Mouse (Mus musculus) T-helper 2 cell (primary cell): ENCODE results near the gene Vtn.

ENCODE experiments used
- in situ Hi-C: fragments of 300-600 bp; cut with MboI, MseI; formaldehyde crosslinking; loops from one replicate; pipeline ENCODE4 v1.15.1; 2025; ENCODE audit warnings: high pct_unique_total_duplicates

Gene Vtn

DNA sequence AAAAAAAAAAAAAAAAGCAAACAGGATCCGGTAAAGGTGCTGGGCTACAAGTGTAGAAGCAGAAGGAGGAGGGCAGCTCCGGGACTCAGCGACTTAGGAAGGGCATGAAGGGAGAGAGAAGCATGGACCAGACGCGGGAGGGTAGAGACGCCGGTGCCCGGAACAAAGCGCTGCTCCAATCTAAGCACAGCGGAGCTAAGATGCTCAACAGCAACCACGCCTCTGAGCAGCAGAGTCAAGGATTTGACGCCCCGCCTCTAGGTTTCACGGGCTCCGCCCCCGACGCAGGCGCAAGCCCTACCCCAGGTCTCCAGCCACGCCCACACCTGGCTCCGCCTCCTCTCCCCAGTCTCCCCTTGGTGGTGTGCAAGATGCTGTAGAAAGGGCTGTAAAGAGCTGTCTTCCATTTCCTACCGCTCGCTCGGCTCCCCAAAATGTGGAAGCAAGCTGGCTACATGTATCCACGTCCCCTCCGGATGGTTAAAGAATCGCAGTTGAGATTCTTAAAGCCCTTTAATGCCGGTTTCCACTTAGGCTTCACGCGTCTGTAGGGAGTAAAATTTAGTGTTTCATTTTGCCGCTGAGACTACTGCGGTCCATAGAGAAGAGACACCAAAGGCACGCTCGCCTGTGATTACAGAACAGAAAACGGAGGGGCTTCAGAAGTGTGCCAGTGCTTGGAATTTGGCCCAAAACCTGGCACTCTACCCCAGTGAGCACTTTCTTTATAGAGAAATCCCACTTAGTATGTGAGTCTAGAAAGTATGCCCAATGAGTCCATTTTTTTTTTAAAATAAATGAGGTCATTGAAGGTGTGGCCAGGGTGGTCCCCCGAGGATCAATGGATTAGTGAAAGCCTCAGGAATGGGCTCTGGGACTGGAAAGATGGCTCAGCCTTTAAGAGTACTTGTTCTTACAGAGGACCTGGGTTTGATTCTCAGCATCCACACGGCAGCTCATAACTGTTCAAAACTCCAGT lies 1.1 kb upstream of the Vtn start, which contains the start of gene Sarm1:
Sarm1 (minus strand) TSS at position 211 of the 979 bp plus-strand sequence.
- in situ Hi-C loops, result no loop called here

- in situ Hi-C loops, result no loop called here
Measured at GRCm38 (mm10) chr11:78499543-78499942, 652 bp downstream of the Vtn start.

DNA sequence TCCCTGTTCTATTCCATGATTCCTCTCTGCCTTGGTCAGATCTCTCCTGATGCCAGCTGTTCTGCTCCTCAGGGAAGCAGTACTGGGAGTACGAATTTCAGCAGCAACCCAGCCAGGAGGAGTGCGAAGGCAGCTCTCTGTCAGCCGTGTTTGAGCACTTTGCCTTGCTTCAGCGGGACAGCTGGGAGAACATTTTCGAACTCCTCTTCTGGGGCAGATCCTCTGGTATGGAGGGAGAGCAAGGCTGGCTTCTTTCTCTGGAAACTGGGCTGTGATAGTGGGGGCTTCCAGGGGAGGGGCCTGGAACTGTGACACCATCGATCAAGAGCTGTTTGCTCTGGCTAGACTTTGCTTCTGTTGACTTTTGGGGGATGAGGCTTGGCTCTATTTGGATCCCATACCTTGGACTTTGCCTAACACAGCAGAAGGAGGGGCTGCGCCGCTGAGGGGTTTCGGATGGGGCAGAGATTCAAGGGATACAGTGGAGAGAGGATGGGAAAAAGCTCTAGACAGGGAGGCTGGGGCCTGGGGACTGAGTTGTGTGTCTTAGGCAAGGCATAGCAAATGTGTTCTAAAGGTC lies 1.8 kb downstream of the Vtn start:
- in situ Hi-C loops, result no loop called here

DNA sequence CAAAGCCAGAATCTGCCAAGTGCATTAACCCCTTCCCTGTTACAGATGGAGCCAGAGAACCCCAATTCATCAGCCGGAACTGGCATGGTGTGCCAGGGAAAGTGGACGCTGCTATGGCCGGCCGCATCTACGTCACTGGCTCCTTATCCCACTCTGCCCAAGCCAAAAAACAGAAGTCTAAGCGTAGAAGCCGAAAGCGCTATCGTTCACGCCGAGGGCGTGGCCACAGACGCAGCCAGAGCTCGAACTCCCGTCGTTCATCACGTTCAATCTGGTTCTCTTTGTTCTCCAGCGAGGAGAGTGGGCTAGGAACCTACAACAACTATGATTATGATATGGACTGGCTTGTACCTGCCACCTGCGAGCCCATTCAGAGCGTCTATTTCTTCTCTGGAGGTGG lies 2.6 kb downstream of the Vtn start:
- in situ Hi-C loops, result no loop called here

DNA sequence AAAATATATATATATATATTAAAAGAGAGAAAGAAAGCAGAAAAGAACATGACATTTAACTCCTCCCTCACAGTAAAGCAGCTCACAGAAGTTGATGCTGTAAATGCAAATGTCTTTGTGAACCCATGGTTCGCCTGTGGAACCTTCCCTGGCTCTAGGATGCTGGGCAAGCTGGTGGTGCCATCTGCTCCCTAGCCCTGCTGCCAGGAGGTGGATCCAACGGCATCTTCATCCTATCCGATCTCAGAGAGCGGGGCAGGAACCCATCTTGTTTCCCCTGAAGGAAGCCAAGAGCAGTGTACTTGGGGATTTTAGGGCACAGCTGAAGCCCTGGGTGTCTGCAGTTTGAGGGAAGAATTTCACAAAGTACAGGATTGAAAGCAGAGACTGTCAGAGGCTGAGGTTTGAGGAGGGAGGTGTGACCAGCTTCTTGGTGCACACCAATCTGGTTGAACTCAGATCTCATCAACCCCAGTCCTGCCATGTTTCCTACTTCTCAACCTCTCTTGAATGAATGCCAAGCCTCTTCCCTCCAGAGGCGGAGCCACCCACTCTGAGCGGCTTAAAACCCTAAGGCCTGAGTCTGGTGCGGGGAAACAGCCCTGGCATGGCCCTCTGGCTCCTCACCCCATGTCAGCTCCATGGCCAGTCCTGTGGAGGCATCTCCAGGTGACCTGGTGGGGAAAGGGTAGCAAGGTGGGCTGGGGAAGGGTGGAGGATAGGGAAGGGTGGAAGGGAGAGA lies 4.2 kb downstream of the Vtn start, which contains the start of gene Sebox:
Sebox (plus strand) TSS at position 539 of the 742 bp plus-strand sequence.
- in situ Hi-C loops, result no loop called here

- in situ Hi-C loops, result no loop called here
Measured at GRCm38 (mm10) chr11:78505430-78505829, 6.5 kb downstream of the Vtn start.

- in situ Hi-C loops, result no loop called here
Measured at GRCm38 (mm10) chr11:78509148-78509547, 10.3 kb downstream of the Vtn start.

- in situ Hi-C loops, result no loop called here
Measured at GRCm38 (mm10) chr11:78512025-78512957, 13.4 kb downstream of the Vtn start, which contains the start of the genes Tmem199 and Poldip2. Gene Tmem199 (minus strand): TSS chr11:78512172. Gene Poldip2 (plus strand): TSS chr11:78512193.

DNA sequence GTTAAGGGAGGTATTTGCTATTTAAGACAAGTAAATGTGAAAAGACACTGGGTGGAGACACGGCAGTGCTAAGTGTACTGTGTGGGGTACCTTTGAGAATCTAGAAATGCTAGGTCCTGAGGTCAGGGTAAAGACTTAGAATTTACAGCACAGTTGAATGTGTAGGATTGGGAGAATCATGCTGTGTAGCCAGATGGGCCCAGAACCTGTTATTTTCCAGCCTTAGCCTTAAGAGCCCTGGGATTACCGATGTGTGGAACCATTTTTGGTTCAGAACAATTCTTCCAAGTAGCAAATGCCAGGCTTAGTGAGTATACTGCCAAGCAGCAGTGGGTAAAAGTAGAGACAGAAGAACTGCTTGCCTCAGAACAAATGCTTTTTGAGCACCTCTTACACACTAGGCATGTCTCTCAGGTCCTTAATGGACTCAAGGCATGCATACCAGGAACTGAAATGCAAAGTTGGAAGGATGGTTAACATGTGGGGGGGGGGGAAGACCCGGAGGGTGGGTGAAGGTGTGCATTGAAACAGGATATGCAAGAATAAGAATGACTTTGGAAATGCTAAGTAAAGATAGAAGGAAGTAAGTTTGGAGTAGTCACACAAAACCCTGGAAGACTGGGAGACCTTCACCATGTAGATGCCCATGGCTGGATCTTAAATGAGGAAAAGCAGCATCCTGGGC lies 14.4 kb downstream of the Vtn start:
- in situ Hi-C loops, result no loop called here

DNA sequence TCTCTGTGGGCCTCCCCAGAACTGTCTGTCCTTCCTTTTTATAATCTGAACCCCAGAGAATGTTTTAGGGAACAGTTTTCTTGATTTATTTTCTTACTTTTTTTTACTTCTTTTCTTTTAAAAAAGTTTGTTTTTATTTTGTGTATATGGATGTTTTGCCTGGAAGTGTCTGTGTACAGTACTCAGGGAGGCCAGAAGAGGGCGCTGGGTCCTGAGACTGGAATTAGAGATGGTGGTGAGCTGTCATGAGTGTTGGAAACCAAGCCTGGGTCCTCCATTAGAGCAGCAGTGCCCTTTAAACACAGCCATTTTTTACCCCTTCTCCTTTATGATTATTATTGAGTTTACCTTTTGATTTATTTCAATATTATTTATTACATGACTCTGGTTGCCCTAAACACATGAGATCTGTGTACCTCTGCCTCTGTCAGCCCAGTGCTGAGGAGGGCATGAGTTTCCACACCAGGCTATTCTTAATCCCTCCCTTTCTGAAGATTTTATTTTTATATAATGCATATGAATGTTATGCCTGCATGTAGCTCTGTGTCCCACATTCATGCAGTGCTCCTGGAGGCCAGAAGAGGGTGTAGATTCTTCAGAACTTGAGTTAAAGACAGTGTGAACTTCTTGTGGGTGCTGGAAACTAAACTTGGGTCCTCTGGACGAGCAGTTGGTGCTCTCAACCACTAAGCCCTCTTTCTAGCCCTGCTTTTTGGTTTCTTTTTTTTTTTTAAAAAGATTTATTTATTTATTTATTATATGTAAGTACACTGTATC lies 16.8 kb downstream of the Vtn start:
- in situ Hi-C loops, result no loop called here

GRCm38 (mm10) chr11:78518931-78519330 lies 20.0 kb downstream of the Vtn start:
- in situ Hi-C loops, result no loop called here

- in situ Hi-C loops, result no loop called here
Measured at GRCm38 (mm10) chr11:78521880-78522279, 23.0 kb downstream of the Vtn start.

- in situ Hi-C loops, result no loop called here
Measured at GRCm38 (mm10) chr11:78522481-78522997, 23.6 kb downstream of the Vtn start.

DNA sequence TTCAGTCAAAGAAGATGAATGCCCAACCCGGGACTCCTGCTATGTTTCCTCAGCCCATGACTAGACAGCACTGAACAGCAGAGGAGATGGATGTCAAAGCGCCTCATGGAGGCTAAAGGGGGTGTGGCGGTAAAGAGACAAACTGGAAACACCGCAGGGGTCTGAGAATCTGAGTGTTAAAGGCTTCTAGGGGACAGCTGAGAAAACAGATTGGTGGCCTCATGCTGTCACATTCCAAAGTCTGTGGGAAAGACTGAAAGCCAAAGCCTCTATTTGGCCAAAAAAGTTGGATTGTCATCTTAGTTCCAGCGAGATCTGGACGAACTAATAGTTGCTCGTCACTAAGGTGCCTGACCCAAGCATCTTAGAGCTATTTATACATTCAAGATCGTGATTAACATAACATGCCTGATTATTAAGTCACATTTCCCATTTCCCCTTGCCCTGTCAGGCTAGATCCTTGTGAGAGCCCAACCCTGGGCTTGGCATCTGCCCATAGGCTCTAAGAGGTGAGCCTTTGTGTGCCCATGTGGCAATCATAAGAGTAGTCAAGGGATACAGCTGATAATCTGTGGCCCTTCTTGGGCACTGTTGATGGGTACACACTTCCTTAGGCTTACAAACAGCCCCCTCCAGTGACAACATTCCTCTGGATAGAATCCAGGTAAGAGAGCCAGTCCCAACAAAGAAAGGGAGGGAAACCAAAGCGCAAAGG lies 24.5 kb downstream of the Vtn start:
- in situ Hi-C loops, result no loop called here

- in situ Hi-C loops, result no loop called here
Measured at GRCm38 (mm10) chr11:78524838-78525237, 25.9 kb downstream of the Vtn start.

DNA sequence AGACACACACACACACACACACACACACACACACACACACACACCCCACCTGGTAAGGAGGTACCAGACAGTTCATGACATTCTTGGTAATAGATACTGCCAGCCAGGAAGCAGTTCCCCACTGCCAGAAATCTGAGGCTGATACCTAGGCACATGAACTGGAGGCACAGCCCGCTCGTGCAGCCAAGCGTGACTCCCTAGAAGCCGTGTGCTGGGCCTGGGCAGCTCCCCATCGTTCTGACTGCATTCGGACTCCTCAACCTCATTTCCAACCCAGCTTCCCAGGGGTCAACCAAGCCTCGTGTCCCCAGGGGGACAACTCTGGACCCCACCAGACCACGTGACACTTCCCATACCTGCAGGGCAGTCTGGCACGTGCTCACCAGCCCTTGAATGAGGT lies 29.8 kb downstream of the Vtn start:
- in situ Hi-C loops, result no loop called here

GRCm38 (mm10) chr11:78530001-78530400 lies 31.1 kb downstream of the Vtn start:
- in situ Hi-C loops, result loop anchor here (10.0 kb wide), 1 partner anchor 615 kb away; the partner anchor contains the start of gene Ksr1

DNA sequence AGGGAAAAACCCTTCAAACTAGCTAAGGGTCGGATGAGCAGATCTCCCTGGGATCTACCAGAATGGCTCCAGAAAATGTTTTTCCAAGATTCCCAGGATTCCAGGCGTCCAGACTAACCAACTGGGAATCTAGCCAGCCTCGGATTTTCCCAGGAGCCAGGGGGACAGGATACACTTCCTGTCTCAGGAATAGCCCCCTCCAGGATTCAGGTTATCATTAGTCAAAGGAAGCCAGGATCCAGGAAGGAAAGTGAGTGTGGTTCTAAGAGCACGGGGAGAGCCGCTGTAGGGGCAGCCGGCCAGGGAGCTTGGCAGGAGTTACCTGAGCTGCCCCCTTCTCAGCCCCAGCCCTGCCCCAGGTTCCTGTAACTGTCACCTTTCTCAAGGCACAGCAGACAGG lies 32.2 kb downstream of the Vtn start:
- in situ Hi-C loops, result loop anchor here (10.0 kb wide), 1 partner anchor 614 kb away; the partner anchor contains the start of gene Ksr1
